Mouse (Mus musculus) bone marrow macrophage, adult 2 months (primary cell): ENCODE results near the gene Sdr42e1.

ENCODE experiments used
- CTCF ChIP-seq: IDR thresholded peaks from 2 replicates; pipeline ENCODE4 v1.5.1; 2012; ENCODE audit warnings: low read depth, mild to moderate bottlenecking, low read length, moderate library complexity
- POLR2A ChIP-seq: IDR thresholded peaks from 2 replicates; pipeline ENCODE4 v1.6.1; 2012; ENCODE audit warnings: mild to moderate bottlenecking, low read depth, low read length, borderline replicate concordance

DNA sequence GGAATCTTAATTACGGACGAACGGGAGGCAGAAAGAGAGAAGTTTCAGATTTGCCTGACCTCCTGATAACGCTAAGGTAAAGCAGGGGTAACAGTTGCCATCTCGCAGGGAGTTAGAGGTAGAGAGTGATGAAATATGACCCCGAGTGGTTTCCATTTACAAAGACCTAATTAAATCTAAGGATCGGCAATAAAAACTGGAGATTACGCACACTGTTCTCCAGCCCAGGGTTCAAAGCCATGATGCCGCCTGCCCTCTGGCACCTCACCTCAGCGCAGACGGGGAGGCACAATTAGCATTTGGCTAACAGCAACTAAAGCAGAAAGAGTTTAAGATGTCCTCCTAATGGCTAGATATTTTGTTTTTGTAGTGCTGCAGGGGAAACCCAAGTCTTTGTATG is 3.0 kb downstream of the Sdr42e1 start:
- TF ChIP-seq CTCF: no peak
- TF ChIP-seq POLR2A: no peak
